Mouse (Mus musculus): ENCODE results near the gene Hnrnpu.

The Hnrnpu gene

GRCm38 (mm10) chr1:178340213-178340612 is 2.6 kb upstream of the Hnrnpu start:
- no peak for DNase-seq (ENCODE audit: low read depth)

- DNase-seq (ENCODE audit: low read depth), result no peak
Observed at GRCm38 (mm10) chr1:178338318-178338641, 683 bp upstream of the Hnrnpu start.

DNA sequence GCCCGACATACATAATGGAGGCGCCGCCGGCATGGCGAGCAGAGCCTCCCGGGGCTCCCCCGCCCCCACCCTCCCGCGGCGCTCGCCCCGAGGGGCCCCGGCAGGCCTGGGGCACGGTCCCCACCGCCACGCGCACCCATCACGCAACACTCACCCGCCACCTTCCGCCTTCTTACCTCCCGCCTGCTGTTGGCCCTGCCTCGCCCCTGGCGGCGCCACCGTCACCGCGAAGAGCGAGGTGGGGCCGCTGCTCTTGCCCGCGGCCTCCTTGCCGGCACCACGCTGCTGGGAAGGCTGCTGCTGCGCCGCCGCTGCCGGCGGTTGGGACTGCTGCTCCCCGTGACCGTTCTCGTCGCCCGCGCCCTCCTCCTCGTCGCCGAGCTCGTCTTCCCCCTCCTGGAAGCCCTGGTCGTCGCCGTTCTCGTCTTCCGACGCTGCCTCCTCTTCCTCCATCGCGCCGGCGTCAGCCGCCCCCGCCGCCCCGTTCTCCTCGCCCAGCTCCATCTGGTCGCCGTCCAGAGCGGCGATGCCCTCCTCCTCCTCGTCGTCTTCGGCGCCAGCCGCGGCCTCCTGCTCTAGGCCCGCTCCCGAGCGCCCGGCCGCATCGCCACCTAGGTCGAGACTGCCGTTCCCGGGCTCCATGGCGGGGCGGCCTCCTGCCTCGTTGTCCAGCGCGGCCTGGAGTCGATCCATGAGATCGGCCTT is 668 bp downstream of the Hnrnpu start:
- no peak for DNase-seq (ENCODE audit: low read depth)

DNA sequence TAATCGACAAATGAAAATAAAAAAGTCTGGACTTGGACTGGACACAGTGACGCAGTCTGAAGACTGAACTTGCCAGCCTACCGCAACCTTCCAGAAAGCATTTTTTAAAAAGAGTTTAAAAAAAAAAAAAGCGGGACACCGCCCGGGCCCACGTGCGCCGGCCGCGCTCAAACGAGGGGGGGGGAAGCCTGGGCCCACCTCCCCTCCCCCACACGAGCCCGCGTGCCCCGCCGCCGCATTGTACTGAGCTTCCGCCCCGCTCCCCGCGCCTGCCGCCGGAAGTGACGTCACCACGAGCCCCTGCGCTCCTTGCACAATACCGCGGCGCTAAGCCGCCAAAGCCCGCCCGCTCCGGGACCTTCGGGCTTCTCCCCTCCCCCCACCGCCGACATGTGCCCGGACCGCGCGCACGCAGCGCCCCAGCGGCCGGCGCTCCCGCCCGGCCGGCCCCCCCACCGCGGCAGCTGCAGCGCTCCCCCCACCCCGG is 1.3 kb downstream of the Hnrnpu start:
- no peak for DNase-seq (ENCODE audit: low read depth)

DNA sequence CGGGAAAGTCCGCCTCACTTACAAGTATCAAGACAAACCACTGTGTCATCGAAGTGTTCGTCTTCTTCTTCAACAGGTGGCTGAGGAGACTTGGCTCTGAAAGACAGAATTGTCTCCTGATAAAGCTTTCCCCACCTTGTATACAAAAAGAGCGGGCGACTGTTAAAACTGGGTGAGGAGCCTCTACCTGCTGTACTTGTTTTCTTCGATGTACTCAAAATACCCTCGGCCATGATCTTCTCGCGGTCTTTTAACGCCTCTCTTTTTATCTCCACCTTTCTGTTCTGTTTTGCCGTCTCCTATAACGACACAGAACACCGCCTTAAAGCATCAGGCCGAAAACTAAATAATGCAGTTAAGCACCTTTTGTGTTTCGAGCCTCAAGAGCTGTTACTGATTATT is 1.7 kb downstream of the Hnrnpu start:
- no peak for DNase-seq (ENCODE audit: low read depth)

DNA sequence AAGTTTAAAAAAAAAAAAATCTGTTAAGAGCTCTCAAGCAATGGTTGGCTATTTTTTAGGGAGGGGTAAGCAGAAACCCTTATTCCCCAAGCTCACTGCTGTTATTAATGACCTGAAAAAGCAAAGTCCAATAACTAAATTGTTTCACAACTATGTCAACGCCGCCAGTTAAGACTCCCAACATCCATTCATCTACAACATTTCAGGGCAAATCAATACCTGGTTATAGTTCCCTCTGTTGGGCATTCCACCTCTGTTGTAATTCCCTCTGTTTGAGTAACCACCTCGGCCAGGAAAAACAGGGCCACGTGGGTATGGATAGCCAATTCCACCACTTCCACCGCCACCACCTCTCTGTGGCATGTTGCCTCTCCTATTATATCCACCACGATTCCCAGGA is 7.7 kb downstream of the Hnrnpu start:
- no peak for DNase-seq (ENCODE audit: low read depth)

DNA sequence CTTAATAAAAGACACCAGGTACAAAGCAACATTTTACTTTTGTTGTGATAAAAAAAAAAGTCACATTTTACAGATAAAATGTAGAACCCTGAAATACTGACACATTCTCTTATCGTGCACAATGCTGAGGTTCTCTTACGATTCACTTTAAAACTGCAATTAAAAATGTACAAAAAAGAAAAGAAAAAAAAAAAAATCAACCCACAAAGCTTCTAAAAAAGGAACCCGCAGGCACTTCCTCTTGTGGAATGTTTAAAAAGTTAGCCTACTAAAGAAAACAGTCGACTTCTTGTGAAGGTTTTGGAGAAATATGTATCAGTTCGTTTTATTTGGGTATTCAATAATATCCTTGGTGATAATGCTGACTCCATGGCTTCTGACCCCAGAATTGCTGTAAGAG is 8.6 kb downstream of the Hnrnpu start:
- no peak for DNase-seq (ENCODE audit: low read depth)

DNA sequence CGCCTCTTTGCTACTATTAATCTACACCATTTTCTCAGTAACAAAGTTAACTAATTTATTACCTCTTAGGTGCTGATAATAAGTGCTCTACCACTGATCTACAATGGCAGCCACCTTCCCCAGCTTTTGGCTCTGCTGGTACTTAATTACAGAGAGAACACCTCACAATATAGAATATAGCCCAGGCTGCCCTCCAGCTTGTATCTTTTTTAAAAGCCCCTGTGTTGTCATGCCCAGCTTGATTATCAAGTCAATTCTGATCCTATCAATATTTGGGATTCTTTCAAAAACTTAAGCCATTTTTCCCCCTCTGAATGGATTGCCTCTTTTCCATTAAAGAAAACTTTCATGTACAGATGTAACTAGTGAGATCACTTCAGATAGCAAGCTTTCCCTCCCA is 10.6 kb downstream of the Hnrnpu start:
- DNase-seq (ENCODE audit: low read depth), result no peak

DNA sequence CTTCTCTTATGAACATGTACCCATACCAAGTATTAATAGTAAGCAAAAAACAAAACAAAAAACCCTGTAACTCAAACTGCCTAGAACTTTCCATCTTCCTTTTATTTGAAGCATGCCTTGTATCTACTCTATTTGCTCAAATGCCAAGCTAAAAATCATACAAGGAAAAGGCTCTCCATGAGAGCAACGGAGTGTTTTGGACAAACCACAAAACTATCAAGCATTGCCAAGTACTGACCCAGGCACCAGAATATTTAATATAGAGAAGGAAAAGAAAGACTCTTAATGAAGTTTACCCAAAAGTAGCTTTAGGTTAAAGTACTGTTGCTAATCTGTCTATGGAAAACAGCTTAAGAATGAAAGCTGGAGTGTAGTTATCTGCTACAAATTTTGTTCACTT is 11.2 kb downstream of the Hnrnpu start:
- DNase-seq (ENCODE audit: low read depth), result no peak

GRCm38 (mm10) chr1:178324568-178324967 is 13.0 kb downstream of the Hnrnpu start:
- DNase-seq (ENCODE audit: low read depth), result no peak

- DNase-seq (ENCODE audit: low read depth), result no peak
Observed at GRCm38 (mm10) chr1:178323235-178323634, 14.4 kb downstream of the Hnrnpu start.

DNA sequence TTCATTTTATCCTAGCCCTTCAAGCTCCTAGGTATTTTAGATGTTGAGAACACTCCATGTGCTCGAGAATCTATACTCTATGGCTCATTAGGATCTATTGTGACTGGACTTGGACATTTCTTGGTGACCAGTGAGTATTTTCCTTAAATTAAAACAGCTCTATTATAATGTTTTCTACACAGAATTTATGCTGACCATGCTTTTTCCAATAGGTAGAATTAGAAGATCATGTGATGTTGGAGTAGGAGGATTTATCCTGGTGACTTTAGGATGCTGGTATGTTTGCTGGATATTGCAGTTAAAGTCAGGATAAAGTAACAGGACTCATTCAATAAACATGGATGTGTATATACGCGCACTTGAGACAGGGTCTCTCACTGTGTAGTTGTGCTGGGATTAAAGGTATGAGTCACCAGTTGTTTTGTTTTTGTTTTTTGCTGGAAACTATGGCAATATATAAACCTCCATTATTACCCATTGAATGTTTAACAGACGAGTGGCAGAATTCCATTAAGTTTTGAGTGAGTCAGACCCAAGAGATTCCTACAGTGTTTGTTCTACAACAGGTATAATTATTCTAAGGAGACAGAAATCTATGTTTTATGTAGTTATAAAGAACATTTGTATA is 15.8 kb downstream of the Hnrnpu start:
- no peak for DNase-seq (ENCODE audit: low read depth)

DNA sequence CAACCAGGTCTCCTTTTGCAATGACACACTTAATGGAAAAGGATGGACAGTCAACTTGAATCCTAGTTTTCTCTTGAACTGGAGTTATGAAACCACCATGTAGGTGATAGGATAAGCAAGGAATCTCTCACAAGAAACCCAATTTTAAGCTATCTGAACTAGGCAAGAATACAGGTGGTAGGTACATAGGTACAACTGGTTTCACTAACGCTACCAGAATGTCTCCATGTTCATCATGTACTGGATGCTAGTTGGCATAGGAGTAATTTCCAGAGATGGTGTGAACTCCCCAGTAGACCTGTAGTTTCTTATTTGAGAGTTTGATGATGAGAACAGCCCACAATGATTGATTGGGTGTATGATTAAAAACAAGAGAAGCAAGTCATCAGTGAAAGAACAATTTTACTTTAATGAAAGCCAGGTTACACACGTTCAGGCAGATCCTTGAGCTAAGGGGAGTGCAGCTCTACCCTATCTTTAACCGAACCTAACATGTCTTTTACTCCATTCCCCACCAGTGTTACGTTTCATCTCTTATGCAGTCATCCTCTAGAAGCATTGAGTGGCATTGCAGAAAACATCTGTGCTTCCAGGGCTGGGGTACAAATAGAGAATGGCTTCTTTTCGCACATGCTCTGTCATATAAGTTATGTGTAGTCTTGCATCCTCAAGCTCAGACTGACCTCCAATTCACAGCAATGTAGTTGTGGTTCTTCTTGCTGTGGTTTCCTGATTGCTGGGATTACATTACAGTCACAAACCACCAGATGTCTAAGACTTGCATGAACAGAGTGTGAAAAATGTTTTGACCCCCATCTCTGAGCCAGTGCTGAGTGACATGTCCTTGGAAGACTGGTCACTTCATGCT is 16.6 kb downstream of the Hnrnpu start:
- DNase-seq (ENCODE audit: low read depth), result no peak

DNA sequence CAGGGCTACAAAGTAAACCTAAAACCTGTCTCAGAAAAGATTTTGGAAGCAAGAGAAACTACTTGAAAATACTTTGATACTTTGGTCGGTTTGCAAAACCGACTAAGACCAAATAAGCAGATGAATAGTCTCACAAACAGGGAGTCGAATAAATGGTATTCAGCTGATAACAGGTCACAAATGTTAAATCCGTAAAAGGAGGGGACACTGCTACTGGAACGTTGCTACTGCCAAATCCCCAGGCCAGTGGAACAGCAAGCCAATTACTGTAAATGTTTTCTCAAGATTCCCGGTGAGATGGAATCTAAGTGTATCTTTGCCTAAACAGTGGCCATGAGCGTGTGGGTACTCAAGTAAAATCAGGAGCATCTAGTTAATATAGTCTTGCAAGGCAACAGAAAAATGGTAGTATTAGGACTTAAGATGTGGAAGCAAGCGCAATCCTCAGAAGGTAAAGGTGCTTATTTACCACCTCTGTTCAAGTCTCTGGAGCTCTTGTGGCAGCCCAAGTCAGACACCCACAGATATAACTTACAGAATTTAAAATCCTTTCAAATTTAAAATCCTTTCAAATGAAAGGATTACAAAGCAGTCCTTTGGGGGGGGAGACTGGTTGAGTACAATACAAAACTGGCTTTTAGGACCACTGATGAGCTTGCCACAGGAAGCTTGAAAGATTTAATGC is 17.4 kb downstream of the Hnrnpu start:
- DNase-seq (ENCODE audit: low read depth), result no peak

GRCm38 (mm10) chr1:178319295-178320037 is 18.1 kb downstream of the Hnrnpu start:
- no peak for DNase-seq (ENCODE audit: low read depth)

GRCm38 (mm10) chr1:178318389-178319184 is 19.0 kb downstream of the Hnrnpu start, which contains the start of gene Cox20:
Gene Cox20 (plus strand): TSS chr1:178319130.
- peak; percentile 85 for DNase-seq (ENCODE audit: low read depth)

GRCm38 (mm10) chr1:178318002-178318388 is 19.6 kb downstream of the Hnrnpu start:
- no peak for DNase-seq (ENCODE audit: low read depth)

GRCm38 (mm10) chr1:178317275-178318001 is 20.2 kb downstream of the Hnrnpu start:
- DNase-seq (ENCODE audit: low read depth), result no peak

DNA sequence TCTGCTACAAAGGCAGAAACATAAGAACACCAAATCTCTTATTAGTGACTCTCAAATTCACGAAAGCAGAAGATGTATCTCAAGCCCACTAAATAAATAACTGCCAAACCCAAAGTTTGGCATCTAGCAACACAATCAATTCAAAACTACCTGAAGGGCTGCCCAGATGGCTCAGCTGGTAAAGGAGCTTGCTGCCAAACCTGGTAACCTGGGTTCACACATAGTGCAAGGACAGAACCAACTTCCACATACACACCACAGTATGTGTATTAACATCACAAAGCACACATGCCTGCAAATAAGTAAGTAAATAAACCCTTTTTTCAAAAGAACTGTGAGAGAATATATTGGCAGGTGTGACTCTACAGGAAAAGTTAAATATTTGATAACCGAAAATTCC is 23.4 kb downstream of the Hnrnpu start:
- no peak for DNase-seq (ENCODE audit: low read depth)

DNA sequence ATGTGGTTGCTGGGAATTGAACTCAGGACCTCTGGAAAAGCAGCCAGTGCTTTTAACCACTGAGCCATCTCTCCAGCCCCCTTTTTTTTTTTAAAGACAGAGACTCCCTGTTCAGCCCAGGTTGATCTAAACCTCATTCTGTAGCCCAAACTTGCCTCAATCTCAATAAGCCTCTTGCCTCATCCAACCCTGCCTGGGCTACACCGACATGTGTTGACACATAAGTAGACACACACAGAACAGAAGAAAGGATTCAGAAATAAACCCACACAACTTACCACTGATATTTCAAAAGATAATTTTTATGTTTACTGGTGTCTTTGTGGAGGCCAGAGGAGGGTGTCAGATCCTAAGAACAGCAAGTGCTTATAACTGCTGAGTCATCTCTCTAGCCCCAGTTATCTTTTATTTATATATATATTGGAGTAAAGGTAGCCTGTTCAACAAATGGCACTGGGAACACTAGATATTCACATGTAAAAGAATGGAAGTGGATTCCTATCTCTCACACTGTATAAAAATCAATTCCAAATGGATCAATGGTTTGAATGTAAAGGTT is 24.5 kb downstream of the Hnrnpu start:
- no peak for DNase-seq (ENCODE audit: low read depth)

Measured in fibroblast of lung, adult 2 months (primary cell).